Mouse (Mus musculus) cerebellum, adult 18-20 months (tissue): ENCODE results near the gene Cry2.
A peak's percentile ranks its signal among the peaks of the same experiment; 100 is the strongest.

Experiments used
- DNase-seq, 2 experiments: peaks; one replicate each; pipeline ENCODE4 v3.0.0; 2021

Cry2 gene

DNA sequence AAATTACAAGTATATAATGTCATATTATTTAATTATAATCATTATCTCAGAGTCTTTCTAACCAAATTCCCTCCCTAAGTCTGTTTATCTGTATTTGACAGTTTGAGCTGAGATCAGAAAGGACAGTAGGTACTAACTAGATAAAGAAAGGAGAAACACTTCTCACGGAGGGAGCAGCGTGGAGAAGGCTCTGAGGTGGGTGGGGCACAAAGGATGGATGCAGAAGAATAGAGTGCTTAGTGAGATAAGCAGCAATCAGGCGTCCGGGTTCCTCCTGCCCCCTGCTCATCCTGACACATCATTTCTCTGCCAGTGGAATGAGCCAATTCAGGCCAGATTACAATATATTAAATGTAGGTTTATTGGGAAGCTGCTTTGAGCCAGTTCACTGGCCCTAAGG is 10.5 kb upstream of the Cry2 start:
- DNase-seq, result no peak

DNA sequence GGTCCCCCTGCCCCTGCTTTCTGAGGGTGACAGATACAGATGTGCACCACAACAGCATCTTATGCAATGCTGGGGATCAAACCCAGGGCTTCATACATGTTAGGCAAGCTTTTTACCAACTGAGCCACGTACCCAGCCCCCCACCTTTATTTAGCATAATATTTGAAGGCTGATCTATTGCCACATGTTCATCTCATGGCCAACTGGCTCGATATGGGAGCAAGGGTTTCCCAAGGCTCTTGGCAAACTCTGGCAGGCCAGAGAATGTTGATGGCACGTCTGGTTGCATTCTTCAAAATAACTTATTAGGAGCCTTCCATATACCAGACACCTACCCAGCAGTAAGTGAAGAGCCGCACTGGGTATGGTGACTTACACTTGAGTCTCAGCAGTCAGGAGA is 9.5 kb upstream of the Cry2 start:
- DNase-seq, result no peak

DNA sequence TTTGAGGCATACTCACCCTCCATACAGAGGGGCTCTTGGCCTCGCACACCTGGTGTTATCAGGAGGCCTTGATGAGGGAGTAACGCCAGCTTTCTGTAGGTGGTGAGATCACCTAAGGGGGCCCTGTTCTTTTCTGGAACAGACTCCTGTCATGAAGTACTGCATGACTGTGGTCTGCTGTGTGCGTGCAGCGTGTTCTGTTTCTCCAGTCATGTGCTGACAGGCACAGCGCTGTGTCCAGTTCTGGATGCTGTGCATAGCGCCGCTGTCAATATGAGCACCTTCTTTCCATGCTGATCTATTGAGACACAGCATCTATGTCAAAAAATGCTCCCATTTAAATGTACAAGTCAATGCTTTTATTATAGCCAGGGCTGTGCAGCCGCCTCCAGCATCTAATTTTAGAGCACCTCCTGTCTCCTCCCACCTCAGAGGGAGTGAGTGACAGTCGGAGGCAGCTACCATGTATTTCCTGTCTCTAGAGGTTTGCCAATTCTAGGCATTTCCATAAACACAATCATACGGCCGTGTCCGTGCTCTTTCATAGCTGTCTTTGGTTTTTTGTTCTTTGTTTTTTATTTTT is 8.7 kb upstream of the Cry2 start:
- DNase-seq, result peak in 1 of 2 experiments; percentile 28

DNA sequence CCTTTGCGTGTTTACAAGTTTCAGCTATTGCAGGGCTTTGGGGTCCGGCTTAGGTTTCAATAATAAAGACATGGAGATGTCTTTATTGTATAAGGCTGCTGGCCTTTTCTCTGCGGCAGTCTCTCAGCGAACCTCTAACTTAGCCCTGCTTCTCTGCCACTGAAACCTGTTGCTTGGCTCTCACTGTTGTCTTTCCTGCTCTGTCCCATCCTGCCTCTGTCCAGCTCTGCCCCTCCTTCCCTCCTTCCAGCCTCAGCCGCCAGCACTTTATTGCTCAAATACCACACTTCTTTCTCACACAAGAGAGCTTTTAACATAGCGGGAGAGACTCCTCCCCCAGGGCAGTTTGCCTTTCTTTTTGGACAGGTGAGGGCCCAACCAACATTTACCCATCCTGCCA is 6.6 kb upstream of the Cry2 start:
- DNase-seq, result no peak

DNA sequence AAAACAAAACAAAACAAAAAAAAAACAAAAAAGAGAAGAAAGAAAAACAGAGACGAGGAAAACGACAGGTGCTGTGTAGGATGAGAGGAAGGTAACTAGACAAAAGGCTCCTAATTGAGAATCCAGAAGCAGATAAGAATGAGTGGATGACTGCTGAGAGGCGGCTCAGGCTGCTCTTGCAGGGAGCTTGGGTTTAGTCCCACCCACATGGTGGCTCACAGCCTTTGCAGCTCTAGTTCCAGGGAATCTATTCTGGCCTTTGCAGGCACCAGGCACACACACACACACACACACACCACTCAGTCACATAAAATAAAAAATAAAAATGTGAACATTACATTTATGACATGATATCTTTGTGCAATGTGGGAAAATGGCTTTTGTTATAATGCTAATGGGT is 4.7 kb upstream of the Cry2 start:
- DNase-seq, result no peak

DNA sequence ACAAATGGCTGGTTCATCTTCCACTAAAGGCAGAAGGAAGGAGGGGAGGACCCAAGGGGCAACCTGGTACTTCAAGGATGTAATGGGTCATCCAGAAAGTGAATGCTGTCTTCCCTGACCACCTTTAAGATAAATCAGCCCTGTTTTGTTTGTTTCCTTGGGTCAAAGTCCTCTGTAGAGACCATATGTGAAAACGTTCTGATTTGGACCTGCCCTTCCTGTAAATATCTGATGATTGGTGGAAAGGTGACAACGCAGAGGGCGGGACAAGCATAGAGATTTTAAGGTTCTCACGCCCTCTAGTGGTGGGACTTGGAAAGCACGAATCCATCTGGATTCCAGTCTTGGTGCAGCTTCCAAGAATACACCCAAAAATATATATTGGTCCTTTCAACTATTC is 4.0 kb upstream of the Cry2 start:
- DNase-seq, result peak; percentile 89 to 90

DNA sequence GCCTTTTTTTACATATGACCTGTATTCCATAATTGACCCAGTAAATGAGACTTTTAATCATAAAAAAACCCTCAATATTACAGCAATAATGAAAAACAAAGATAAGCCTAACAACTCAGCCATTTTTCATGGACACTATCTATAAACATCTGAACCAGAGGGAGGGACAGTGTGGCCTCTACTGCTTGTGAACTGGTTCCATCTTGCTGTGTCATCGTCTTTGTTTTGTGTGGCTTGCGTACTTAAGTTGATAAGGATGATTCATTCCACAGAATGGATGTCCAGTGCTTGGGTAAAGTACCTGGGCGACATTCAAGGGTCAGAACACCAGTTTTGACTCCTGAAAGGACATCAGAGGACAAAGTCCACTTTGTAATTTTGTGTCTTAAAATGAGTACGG is 3.5 kb upstream of the Cry2 start:
- no peak for DNase-seq

DNA sequence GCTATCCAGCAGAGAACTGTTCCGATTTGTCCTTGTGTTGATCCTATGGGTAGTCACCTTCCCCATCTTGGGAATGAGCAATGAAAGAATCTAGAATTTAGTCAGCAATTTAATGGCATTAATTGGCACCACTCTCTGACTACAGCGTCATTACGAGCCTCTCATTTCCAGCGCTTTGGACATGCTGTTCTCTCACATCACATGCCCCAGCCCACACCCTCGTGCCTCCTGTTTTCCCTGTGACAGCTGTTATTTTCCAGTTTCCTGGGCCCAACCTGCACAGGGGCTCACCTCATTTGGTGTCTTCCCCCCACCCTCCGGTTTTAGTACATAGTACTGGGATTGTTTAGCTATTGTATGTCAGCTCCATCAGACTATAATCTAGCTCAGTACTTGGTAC is 1.2 kb upstream of the Cry2 start:
- DNase-seq, result peak in 1 of 2 experiments; percentile 27

DNA sequence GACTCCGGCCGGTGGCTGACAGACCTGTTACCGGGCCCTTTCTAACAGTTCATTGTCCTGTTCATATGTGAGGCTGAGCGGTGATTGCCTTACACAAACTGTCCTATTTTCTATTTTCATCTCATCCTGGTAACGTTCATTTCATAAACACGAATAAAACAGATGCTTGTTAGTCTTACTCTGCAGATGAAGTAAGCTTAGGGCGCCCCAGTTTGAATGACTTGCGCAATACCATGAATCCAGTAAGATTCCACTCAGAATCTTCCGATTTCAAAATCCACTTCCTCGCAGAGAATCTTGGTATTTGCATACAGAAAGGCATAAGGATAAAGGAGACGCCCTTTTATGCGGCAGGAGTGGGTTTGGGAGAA is 517 bp upstream of the Cry2 start:
- no peak for DNase-seq

DNA sequence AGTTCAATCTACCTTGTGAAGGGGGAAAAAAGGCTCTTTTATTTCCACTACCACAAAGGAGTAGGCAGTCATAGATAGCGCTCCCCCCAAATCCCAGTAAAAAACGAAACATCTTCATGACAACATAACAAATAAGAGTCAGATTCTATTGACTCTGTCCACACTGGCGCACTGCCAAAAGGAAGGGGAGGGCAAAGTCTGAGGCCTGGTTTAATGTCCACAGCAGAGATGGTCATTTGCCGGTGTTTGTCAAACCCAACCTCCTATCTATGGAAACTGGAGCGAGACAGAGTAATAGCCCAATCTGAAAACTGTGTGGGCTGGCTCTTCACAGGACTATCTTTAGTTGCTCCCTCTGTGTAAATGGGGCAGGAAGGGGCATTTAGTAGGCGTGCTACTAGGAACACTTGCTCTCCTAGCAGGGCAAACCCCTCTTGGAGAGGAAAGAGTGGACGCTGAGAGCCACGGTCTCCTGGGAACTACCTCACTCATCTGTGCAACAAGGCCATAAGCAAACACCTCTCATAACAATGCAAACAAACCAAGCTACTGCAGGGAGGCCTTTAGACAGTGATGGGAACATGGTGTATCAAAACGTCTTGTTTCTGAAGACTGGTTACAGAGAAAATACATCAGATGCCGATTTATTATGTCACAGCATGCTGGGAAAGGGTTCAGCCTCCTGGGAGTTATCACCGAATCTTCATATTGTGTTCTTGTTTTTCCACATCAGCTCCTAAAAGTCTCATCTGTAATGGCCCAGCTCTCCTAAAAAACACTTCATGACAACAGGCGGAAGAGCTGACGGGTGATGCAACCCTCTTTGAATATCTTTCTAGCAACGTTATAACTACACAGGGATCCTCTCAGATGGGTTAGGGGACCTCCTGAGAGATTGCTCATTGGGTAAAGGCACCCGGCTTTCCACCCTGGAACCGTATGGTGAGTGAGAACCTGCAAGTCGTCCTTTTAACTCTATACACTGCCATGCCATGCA is 1.2 kb downstream of the Cry2 start:
- peak; percentile 68 to 72 for DNase-seq

DNA sequence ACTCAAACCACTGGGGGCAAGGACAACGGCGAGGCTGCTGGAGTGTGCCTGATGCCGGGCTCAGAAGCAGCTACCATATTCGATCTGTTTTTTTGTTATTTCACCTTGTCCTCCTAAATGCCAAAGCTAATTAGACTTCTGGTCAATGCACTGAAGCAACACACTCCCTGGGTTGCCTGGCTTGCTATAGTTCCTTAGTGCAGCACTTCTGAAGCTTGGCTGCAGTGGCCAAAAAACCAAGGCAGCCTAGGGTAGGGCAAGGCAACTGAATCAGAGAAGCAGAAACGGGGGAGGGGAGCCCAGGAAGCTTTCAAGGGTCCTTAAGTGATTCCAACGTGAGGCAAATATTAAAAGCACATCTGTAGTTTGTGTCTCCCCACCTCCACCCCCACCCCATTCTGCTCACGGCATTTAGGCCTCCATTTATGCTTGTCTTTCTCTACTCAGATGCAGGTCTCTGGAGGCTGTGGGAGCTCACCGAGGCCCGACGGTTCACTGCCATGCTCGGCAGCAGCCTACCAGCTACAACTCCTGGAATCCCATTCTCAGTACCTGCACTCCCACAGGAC is 2.1 kb downstream of the Cry2 start:
- DNase-seq, result peak in 1 of 2 experiments; percentile 44

DNA sequence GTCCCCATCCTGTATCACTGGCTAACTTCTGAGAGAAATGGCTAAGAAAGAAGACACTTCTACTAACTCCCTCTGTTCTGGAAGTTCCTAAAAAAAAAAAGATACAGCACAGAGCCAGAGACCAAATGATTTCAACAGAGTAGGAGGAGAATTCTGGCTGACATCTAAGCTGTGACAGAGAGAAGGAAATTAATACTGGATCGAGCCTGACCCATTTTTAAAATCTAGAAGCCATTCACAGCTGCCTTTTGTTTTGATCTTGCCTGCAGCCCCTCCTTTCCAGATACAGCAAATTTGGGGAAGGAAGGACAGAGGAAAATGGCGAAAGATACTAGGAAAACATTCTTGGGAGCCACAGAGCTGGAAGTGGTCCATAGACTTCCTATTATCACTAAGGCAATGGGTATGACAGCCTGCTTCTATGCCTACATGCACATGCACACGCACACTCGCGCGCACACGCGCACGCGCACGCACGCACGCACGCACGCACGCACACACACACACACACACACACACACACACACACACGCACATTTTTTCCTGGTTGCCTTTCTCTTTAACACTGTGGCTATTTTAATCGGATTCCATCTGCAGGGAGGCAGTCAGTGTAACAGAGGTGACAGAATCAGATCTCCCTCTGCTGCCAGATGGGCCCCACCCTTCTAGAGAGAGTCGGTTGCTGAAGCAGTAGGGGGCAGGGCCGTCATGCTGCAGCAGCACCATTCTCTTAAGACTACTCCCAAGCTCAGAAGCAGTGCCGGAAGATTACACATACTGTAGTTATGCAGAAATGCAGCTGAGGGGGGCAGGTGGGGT is 2.9 kb downstream of the Cry2 start:
- peak; percentile 70 to 73 for DNase-seq

DNA sequence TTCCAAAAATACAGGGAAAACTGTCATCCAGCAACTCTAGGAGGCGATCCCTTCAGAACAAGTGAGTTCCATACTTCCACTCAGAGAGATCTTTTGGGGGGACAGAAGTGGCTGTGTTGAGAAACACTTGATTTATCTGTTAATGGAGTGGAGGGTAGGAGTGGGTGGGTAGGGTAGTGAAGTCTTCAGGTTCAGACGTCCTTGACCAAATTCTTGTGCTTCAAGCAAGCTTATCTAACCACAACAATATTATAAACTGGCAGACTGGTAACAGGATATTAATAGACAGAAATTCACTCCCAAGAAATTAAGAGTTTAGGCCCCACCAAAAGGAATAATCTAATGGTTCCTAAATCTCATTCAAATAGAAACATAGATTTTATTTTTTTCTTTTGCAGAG is 3.8 kb downstream of the Cry2 start:
- DNase-seq, result no peak

DNA sequence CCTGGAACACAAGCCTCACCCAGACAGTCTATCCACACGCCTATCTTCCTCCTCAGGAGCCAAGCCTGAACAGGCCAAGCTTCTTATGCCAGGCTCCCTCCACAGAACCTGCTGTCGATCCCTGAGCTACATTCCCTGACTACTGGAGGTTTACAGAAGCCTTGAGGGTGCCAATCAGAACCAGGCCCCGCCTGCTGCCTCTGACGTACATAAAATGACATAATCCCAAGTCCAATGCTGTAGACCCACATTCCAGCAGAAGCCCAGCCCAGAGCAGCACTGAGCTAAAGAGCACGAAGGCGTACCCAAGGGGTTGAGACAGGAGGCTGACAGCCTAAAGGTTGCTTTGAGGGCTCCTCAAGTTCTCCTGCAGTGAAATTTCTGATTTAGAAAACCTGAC is 6.0 kb downstream of the Cry2 start:
- DNase-seq, result peak; percentile 90 to 95

DNA sequence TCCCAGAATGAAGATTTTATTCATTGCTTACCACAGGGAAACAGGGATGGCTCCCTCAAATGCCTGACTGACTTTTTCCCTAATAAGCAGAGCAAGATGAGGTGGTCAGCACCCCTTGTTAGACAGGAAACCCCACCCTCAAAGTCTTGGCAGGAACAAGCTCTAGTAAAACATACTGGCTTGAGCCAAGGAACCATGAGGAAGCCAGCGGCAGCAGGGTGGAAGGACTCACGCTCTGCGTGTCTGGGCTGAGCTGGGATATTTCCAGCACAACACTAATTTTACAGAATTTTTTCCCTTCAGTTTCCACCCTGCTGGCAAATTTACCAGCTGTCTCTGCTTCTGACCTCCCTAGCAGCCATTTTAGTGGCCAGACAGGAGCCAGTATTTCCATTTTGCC is 7.4 kb downstream of the Cry2 start:
- DNase-seq, result peak in 1 of 2 experiments; percentile 32

DNA sequence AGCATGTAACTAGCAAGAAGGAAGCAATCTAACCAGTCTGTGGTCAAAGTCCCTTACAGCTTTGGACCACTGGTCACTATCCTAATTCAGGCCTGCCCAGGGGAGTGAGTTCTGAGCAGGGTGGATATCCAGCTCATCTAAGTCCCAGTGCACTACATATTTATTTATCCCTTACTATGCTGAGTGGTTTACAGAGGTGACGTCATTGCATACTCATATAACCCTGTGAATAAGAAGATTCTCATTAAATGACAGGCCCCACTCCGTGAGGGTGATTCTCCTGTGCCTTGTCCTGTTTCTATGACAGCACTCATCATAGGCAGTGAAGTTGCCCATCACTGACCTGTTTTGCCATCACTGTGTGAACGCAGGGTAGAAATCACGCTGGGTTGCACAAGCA is 8.5 kb downstream of the Cry2 start:
- no peak for DNase-seq

DNA sequence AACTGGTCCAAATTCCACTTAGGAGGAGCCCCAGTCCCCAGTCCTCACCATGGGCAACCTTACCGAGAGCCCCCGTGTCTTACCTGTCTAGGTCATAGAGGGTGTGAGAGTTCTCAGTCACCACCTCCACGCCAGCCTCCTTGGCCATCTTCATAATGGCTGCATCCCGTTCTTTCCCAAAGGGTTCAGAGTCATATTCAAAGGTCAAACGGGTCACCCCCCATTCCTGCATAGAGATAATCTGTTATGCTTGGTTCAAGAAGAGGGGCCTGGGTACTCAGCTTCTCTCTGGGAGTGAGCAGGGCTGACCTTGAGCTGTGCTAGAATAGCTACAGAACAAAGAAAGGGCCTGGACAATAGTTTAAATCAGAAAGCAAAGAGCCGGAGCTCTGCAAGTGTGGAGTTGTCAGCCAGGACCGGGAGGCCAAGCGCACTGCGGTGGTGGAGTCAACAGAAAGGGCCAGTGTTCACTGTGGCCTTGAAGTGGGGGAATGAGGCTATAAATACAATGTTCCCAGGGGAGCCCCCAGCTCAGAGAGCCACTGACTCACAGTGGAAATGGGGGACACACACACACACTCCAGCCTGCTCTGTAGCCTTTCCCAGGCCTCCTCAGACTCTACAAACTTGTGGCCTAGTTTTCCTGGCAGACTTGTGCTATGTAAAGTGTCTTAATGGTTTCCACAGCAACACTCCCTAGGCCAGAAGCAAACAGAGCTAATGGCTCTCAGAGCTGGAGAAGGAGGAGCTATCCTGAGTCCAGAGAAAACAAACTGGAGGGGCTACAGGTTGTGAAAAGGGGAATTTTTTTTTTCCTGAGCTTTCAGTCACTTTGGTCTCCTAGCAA is 9.2 kb downstream of the Cry2 start:
- peak in 1 of 2 experiments; percentile 32 for DNase-seq

DNA sequence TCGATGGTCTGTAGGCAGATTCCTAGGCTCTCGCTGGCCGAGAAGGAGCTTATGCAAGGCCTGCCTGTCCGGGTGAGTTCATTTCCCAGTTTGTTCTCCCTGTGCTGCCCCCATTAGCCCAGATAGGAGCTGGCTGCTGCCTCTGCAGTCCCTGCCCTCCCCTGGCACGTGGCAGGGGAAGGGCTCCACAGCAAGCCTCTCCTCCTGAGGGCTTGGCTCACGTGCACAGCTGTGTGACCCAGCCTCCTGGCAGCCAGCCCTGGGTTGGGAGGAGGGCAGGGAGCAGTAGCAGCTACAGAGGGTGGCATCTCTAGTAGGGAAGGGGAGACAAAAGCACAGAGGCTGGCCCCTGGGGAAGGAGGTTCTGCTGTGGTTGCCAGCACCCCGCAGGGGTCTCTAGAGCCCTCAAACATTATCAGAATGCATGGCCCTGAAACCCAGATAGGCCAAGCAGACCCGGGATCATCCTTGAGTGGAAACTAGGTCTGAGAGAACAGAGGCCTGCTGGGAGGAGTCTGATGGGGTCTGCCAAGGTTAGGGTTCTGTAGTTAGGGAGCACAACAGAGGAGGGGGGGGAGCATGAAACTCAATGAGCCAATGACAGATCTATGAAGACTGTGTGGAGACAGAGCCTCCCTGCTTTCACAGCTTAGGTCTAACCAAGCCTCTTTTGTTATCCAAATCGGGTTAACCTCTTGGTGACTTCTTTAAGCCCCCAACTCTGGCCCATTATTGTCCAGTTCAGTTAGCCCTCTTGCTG is 10.0 kb downstream of the Cry2 start:
- DNase-seq, result peak; percentile 80 to 86

DNA sequence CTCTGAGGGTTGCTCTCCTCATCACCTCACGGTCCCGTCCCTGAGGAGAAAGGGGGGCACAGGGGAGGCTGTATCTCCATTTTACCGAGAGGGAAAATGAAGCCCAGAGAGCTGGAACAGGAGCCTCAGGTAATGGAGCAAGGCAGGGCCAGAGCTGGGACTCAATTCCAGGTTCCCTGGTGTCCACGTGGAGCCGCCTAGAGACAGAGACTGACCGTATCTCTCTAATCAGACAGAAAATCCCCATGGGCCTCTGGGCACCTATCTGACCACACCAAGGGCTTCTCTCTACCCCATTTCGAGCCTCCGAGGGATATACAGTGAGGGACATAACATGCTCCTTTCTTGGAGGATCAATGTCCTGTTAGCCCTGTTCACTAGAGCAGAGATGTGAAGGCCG is 10.7 kb downstream of the Cry2 start:
- DNase-seq, result peak in 1 of 2 experiments; percentile 49

DNA sequence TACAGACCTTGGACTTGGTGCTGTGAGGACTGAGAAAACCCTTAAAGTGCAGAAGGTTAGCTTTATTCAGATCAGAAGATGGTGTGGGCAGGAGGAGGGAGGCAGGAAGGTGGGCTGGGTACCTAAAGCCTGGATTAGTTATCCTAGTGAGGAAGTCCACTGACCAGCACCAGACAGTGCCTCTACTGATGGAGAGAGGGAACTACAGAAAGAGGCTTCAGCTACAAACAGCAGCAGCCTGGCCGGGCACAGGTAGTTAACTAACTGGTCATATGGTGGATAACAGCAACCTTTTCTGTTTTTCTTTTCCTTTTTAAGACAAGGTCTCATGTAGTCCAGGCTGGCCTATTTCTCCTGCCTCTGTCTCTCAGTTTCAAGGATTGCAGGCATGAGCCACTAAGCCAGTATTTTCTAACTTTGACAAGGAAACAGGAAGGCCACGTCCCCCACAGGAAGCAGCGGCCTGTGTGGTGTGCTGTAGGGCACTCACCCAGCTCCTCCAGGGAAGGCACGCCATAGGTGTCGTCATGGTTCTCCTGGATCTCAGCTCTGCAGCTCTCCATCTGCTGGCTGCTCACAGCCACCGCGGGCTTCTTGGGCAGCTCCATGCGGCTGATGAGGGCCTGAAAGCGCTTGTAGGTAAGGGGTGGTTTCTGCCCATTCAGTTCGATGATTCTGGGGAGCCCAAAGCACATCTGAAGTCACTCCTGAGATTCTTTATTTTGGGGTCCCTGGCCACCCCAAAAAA is 11.3 kb downstream of the Cry2 start:
- DNase-seq, result peak; percentile 66 to 72
